Mouse (Mus musculus) neural tube, embryonic 11.5 days (tissue): ENCODE measurements at regions not wholly inside any gene's neighbourhood (a gene's known extent, or its start where the extent isn't known, plus 50 kb on each side); places are given as distances from the start of the nearest gene placed in this dataset.
"Not testable (repeated sequence)": the region's sequence is repeated elsewhere in the genome, so short reads cannot be mapped to it uniquely, and the experiment has no call there.

Experiments used
- ATAC-seq: fragments of 200-750 bp; cut with Nextera tagmentation; 2 replicates; pipeline ENCODE4 v1.8.0; 2017; ENCODE audit warnings: moderate number of reproducible peaks, mild to moderate bottlenecking, moderate TSS enrichment, moderate library complexity; ENCODE audit not compliant: insufficient read depth, low FRiP score, low TSS enrichment
- DNase-seq: peaks from one replicate; pipeline ENCODE4 v3.0.0-alpha.2; 2015; ENCODE audit warnings: low spot score
- H3K27ac ChIP-seq: fragments of 300-500 bp; sonication (generic); 2 replicates; pipeline ENCODE4 v1.5.1; 2014; ENCODE audit warnings: low read depth, mild to moderate bottlenecking, low read length
- H3K27me3 ChIP-seq: fragments of 300-500 bp; sonication (generic); 2 replicates; pipeline ENCODE4 v1.6.1; 2014; ENCODE audit warnings: mild to moderate bottlenecking, low read length, mixed read lengths; ENCODE audit not compliant: control insufficient read depth, insufficient read depth
- H3K36me3 ChIP-seq: fragments of 300-500 bp; sonication (generic); 2 replicates; pipeline ENCODE4 v1.6.1; 2014; ENCODE audit warnings: mild to moderate bottlenecking, low read length, moderate library complexity, mixed read lengths; ENCODE audit not compliant: control insufficient read depth, insufficient read depth
- H3K4me1 ChIP-seq: fragments of 300-500 bp; sonication (generic); 2 replicates; pipeline ENCODE4 v1.6.1; 2014; ENCODE audit warnings: low read length, mixed read lengths; ENCODE audit not compliant: control insufficient read depth, insufficient read depth
- H3K4me2 ChIP-seq: fragments of 300-500 bp; sonication (generic); 2 replicates; pipeline ENCODE4 v1.6.1; 2014; ENCODE audit warnings: low read depth, mild to moderate bottlenecking, moderate library complexity
- H3K4me3 ChIP-seq: fragments of 300-500 bp; sonication (generic); 2 replicates; pipeline ENCODE4 v1.5.1; 2014; ENCODE audit warnings: low read depth, low read length
- H3K9ac ChIP-seq: fragments of 300-500 bp; sonication (generic); 2 replicates; pipeline ENCODE4 v1.6.1; 2014; ENCODE audit warnings: mild to moderate bottlenecking, low read length
- H3K9me3 ChIP-seq: fragments of 300-500 bp; sonication (generic); 2 replicates; pipeline ENCODE4 v1.6.1; 2016; ENCODE audit warnings: low read length; ENCODE audit not compliant: control insufficient read depth
- WGBS: fragments of 180-500 bp; shearing (Covaris S2); extraction: QIAGEN DNeasy Blood & Tissue Kit; methylation state at CpG from one replicate; pipeline ENCODE4 v1.1.7; 2014; 5-methylcytosine and 5-hydroxymethylcytosine counted together

DNA sequence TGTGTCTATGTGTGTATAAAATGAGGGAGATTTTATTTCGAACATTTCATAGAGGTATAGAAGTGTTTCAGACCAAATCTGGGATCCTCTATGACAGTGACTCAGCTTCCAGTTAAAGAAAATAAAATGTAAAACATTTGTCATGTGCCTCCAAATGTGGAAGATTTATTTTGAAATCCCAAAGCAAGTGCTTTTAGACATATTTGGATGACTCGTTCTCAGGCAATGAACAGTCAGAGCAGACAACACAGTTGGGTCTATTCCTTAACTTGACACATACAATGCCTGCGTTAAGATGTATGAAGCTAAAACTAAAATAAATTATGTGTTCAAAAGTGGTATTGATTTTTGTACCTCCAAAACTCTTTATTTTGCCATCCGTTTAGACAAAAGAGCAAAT is 830.4 kb upstream of the Grm7 start:
- Histone ChIP-seq H3K4me1 (no peaks in the 10 kb centered on the region), H3K27me3 (no peaks in the 10 kb centered on the region), H3K4me3 (no peak overlapping the region), H3K9ac (no peak overlapping the region), H3K9me3 (no peaks in the 10 kb centered on the region), H3K36me3 (no peaks in the 10 kb centered on the region), H3K27ac (no peak overlapping the region), H3K4me2 (no peak overlapping the region)
- ATAC-seq (no peak), DNase-seq (no peak)
- 92% methylated on average over 4 of the region's 4 CpGs for WGBS

DNA sequence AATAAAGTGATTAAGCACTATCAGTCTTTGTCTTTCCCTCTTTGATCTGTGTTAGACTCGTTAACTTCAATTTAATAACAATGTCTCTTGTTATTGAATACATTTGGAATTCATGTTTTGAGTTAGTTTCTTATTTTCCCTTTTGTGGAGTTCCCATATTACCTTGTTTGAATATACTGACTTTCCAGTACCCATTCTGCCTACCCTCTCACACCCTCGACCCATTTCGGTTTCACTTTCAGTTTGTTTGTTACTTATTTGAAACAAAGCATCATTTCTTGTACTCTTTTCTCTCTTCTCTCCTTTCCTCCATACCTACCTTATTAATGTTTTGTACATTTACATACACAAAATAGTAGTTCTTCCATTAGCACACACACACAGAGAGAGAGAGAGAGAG is 797.1 kb upstream of the Grm7 start:
- WGBS, result 80% methylated on average over 3 of the region's 3 CpGs
- ATAC-seq, result no peak
- no peaks in the 10 kb centered on the region for H3K9me3 ChIP-seq

DNA sequence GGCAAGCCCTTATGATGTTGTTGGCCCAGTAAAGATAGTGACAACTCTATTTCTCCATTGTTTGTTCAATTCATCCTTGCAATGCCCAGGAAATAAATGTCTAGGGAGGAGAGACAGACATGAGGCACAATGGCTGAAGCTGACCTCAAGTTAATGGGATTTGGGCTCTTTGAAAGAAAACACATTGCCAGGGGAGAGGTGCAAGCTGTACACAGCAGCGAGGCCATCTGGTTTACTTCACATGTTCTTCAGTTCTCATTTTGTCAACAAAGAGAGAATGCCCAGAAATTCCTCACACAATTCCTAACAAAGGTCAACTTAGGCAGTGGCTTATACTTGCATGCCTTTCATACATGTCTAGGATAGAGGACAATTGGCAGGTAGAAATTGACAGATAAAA is 789.6 kb upstream of the Grm7 start:
- ATAC-seq (no peak), DNase-seq (no peak)
- no peak overlapping the region for H3K9ac ChIP-seq
- 74% methylated on average over 1 of the region's 1 CpGs for WGBS
- no peaks in the 10 kb centered on the region for H3K9me3 ChIP-seq
- H3K36me3 ChIP-seq, result no peaks in the 10 kb centered on the region
- H3K4me2 ChIP-seq, result no peak overlapping the region
- no peak overlapping the region for H3K27ac ChIP-seq
- no peak overlapping the region for H3K4me3 ChIP-seq
- H3K27me3 ChIP-seq, result no peaks in the 10 kb centered on the region
- no peaks in the 10 kb centered on the region for H3K4me1 ChIP-seq

More for the DNA sequence above, 797.1 kb upstream of the Grm7 start:
- Histone ChIP-seq H3K4me1 (no peaks in the 10 kb centered on the region), H3K36me3 (no peaks in the 10 kb centered on the region), H3K4me3 (no peak overlapping the region), H3K9ac (no peak overlapping the region), H3K4me2 (no peak overlapping the region), H3K27ac (no peak overlapping the region), H3K27me3 (no peaks in the 10 kb centered on the region)
- DNase-seq, result no peak

- 80% methylated on average over 4 of the region's 4 CpGs for WGBS
- Histone ChIP-seq H3K4me3 (no peak overlapping the region), H3K36me3 (no peaks in the 10 kb centered on the region), H3K27ac (no peak overlapping the region), H3K4me1 (no peaks in the 10 kb centered on the region), H3K27me3 (no peaks in the 10 kb centered on the region), H3K9ac (no peak overlapping the region), H3K9me3 (no peaks in the 10 kb centered on the region), H3K4me2 (no peak overlapping the region)
- no peak for ATAC-seq
- DNase-seq, result no peak
Observed at GRCm38 (mm10) chr6:109863411-109863810, 782.0 kb upstream of the Grm7 start.

- 46% methylated on average over 2 of the region's 2 CpGs for WGBS
- Histone ChIP-seq H3K4me1 (no peaks in the 10 kb centered on the region), H3K4me2 (no peak overlapping the region), H3K4me3 (no peak overlapping the region), H3K27ac (no peak overlapping the region), H3K36me3 (no peaks in the 10 kb centered on the region), H3K27me3 (no peaks in the 10 kb centered on the region), H3K9me3 (no peaks in the 10 kb centered on the region), H3K9ac (no peak overlapping the region)
- DNase-seq (peak; percentile 21), ATAC-seq (peak; percentile 84)
Observed at GRCm38 (mm10) chr6:109874187-109874586, 771.2 kb upstream of the Grm7 start.

DNA sequence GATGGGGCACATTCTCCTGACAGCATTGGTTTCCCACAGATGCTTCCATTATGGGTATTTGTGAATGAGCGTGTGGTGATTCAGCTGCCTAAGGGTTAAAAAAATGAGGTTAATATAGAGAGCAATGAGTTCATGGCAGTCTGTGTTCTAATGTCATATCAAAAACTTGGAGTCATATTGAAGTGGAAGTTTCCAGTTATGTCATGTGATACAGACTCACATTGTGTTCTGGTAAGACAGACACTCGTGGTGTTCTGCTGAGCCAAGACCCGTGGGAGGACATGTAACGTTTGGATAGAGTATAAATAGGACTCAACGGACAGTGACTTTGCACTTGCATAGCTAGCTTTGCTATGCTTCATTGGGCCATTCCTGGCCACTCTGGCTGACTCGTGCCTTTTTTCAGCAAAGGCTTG is 770.7 kb upstream of the Grm7 start:
- Histone ChIP-seq H3K4me1 (no peaks in the 10 kb centered on the region), H3K9ac (no peak overlapping the region), H3K27ac (no peak overlapping the region), H3K27me3 (no peaks in the 10 kb centered on the region), H3K4me2 (no peak overlapping the region), H3K36me3 (no peaks in the 10 kb centered on the region), H3K9me3 (no peaks in the 10 kb centered on the region), H3K4me3 (no peak overlapping the region)
- WGBS, result 60% methylated on average over 6 of the region's 6 CpGs
- ATAC-seq (peak; percentile 51), DNase-seq (peak; percentile 34)

- WGBS, result 87% methylated on average over 3 of the region's 3 CpGs
- not testable (repeated sequence) for H3K4me3 ChIP-seq, H3K4me2 ChIP-seq
Observed at GRCm38 (mm10) chr6:109875548-109875947, 769.8 kb upstream of the Grm7 start.

DNA sequence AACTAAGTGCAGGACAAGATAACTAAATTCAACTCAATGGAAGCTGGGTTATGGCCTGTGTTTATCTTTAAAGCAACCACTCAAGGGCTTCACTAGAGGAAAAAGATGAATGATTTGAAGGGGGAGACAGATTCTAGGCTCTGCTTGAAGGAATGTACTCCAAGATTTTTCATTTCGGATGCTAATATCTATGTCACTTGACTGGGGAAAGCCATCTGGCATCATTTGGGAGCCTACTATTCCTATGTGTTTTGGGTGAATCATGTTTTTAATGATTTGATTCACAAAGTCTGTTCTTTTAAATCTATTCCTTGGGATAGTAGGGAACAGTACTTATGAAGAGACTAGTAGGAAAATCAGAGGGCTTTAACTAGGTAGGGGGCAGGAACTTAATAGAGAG is 766.2 kb upstream of the Grm7 start:
- Histone ChIP-seq H3K27me3 (no peaks in the 10 kb centered on the region), H3K36me3 (no peaks in the 10 kb centered on the region), H3K4me3 (no peak overlapping the region), H3K9me3 (no peaks in the 10 kb centered on the region), H3K4me1 (no peaks in the 10 kb centered on the region), H3K9ac (no peak overlapping the region), H3K27ac (no peak overlapping the region), H3K4me2 (no peak overlapping the region)
- ATAC-seq, result no peak
- no peak for DNase-seq
- 94% methylated on average over 1 of the region's 1 CpGs for WGBS

More at GRCm38 (mm10) chr6:109875548-109875947, 769.8 kb upstream of the Grm7 start:
- H3K9me3 ChIP-seq, H3K27ac ChIP-seq, DNase-seq, H3K4me1 ChIP-seq, H3K36me3 ChIP-seq, H3K27me3 ChIP-seq, ATAC-seq, H3K9ac ChIP-seq: not testable (repeated sequence)

GRCm38 (mm10) chr6:109923780-109924179 is 721.6 kb upstream of the Grm7 start:
- DNase-seq (no peak), ATAC-seq (peak; percentile 53; the same call in 1 of the 2 replicates)
- Histone ChIP-seq H3K9me3 (no peaks in the 10 kb centered on the region), H3K9ac (no peak overlapping the region), H3K4me2 (no peak overlapping the region), H3K36me3 (no peaks in the 10 kb centered on the region), H3K4me1 (no peaks in the 10 kb centered on the region), H3K4me3 (no peak overlapping the region), H3K27me3 (no peaks in the 10 kb centered on the region), H3K27ac (no peak overlapping the region)
